Mouse (Mus musculus): ENCODE data around the gene Akap13.

Akap13 gene

DNA sequence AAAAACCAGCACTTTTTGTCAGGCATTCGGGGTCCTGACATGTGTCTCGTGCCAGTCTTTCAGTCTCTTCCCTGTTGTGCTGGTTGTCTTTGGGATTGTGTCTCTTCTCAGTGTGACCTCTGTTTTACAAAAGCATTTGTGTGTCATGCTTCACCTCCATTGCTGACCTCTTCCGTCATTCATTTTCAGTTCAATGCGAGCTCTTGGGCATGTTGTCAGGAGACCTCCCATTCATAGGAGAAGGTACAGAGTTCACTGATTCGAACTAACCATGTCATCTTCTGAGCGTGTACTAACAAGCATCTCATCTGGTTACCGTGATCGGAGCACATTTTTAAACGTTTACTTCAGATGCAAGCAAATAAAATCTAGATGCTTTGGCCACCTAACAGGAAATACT lies 224.3 kb downstream of the Akap13 start:
- no peak for DNase-seq (ENCODE audit: low spot score)

DNA sequence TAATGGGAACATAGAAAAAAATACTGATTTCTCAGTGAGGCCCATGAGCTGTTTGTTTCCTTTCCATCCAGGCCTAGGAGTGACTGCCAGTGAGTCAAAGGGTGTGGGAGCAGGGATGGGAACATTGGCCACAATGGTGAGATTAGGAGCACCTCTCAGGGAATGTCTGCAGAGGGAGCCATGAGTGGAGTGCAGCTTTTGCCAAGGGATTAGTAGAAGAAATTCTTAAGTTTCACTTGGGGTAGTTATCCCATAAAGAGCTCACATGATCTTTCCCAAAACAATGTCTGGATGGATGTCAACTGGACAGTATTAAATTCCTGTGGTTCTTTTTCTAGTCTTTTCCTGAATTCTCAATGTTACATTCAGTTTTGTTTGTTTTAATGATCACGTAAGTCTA lies 227.6 kb downstream of the Akap13 start:
- no peak for DNase-seq (ENCODE audit: low spot score)

- no peak for DNase-seq (ENCODE audit: low spot score)
Measured at GRCm38 (mm10) chr7:75683410-75683809, 228.1 kb downstream of the Akap13 start.

GRCm38 (mm10) chr7:75684976-75685375 lies 229.6 kb downstream of the Akap13 start:
- DNase-seq (ENCODE audit: low spot score) = no peak

GRCm38 (mm10) chr7:75686046-75686826 lies 230.9 kb downstream of the Akap13 start:
- no peak for DNase-seq (ENCODE audit: low spot score)

DNA sequence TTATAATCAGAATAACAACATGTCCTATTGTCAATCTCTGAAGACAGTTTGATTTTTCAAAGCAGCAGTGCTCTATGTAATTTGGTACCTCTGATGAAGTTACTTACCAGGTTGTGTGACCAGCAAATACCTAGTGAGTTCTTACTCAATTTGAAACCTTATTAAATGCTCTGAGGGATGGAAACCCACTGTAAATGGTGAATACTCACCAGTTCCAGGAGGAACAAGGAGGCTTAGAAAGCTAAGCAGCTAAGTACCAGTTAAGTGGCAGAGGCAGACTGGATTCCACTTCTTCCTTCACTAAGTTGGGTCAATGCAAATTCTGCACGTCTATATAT lies 231.5 kb downstream of the Akap13 start:
- no peak for DNase-seq (ENCODE audit: low spot score)

DNA sequence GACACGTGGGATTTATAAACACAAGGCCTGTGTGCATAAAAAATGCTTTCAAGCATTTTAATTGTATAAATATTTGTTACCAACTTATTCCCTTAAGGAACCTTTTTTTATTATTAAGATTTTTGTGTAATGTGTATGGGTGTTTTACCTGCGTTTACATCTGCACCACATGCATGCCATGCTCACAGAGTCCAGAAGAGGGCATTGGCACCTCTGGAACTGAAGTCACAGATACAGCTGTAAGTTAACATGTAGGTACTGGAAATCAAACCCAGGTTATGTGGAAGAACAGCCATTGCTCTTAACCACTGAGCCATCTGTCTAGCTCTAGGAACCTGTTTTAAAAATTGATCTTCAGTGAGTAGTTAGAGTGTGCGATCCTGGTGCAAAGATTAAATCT lies 232.8 kb downstream of the Akap13 start:
- DNase-seq (ENCODE audit: low spot score) = no peak

- no peak for DNase-seq (ENCODE audit: low spot score)
Measured at GRCm38 (mm10) chr7:75694777-75695176, 239.4 kb downstream of the Akap13 start.

DNA sequence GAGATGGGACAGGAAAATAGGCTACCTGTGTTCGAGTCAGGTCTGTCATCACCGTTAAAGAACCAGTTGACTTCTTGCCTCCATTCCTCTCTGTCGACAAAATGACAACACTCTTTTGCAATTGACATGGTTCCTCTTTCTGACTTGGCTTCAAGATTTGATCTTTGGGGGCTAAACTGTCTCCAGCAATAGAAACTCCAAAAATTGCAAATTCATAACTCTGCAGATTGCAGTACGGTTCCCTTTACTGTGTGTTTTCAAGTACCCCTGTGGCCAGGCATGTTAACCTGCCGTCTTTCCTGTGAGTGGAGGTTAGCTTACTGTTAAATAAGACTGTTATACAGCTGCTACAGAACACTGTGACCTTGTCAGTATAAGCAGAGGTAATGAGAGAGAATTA lies 244.5 kb downstream of the Akap13 start:
- no peak for DNase-seq (ENCODE audit: low spot score)

DNA sequence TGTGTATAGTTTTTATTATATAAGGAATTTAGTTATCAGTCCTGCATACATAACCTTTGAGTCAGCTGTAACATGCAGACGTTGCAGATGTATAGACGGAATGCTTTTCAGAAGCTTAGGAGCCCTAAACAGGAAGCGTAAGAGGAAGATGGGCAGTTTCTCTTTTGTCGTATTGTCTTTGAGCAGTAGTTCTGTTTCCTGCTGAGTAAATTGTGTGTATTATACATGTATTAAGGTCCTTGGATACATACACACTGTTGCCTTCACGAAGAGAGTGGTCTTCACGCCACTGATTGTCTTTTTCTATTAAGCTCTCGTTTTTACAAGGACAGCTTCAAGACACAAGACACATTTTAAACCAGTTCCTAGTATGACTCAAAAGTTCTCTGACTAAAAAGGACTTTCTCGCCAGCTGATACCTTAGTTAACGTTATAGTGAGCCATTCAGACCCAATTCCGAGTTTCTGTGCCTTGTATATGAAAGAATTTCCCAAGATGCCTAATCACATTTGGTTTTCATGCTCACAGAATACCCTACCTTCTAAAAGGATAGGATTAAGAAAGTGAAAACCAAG lies 245.5 kb downstream of the Akap13 start:
- DNase-seq (ENCODE audit: low spot score) = no peak

DNA sequence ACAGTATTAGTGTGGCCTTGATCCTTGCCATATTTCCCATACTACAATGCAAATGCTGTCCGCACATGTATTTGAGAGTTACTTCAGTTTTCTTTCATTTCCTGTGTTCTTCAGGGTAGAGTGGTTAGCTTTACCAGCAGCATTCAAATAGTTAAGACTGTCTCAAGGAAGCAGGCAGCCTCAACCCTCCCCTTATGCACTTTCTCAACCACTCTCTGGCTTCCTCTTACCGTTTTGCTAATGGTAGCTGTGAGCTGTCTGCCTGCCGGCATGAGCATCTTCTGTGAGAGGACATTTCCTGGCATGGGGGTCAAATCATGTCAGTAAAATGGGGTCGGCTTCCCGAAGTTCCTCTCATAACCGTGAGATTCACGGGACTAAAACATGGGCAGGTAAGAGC lies 246.4 kb downstream of the Akap13 start:
- no peak for DNase-seq (ENCODE audit: low spot score)

DNA sequence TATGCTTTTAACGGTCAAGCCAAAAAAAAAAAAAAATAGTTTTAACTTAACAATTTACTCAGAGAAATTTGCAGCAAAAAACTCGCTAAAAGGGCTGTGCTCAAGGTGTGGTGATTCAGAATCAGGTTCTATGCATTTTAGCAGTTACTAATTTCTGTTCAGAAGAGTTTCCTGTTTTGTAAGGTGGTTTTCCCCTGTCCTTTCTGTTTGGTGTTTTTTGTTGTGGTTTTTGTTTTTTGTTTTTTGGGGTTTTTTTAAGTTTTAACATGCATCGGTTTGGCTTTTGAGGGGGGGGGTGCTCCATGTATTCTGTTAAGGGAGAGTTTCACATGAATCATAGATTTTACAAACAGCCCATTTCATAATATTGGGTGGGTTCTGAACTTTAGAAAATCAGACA lies 247.0 kb downstream of the Akap13 start:
- DNase-seq (ENCODE audit: low spot score) = no peak

DNA sequence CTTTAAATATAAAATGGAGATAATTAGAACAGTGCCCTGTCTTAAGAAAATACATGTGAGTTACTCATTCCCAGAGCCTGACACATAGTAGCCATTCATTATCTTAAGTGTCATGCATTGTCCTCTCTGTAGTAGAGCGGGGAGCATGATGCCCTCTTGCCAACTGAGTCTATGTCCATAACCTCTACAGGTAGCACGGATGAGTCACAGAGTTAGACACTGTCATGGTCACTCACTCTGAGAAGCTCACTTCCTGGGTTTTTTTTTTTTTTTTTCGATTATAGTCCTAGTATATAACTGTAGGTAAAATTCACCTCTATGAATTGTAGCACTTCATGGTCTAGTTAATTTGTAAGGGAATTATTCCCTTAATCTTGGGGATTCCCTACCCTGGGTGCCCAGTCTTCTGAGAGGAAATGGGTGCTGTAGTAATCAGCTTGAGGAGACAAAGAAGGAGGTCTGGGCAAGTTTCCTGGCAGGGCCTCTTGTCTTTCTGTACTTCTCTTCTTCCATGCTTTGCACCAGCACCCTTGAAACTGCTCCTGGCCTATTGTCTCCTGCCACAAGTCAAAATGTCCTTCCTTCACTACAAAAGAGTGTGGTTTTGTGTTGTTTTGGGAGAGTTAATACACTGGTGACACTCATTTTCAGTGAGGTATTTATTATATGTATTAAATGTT lies 247.8 kb downstream of the Akap13 start:
- no peak for DNase-seq (ENCODE audit: low spot score)

GRCm38 (mm10) chr7:75704862-75705261 lies 249.5 kb downstream of the Akap13 start:
- no peak for DNase-seq (ENCODE audit: low spot score)

- DNase-seq (ENCODE audit: low spot score) = no peak
Measured at GRCm38 (mm10) chr7:75709936-75710335, 254.6 kb downstream of the Akap13 start.

DNA sequence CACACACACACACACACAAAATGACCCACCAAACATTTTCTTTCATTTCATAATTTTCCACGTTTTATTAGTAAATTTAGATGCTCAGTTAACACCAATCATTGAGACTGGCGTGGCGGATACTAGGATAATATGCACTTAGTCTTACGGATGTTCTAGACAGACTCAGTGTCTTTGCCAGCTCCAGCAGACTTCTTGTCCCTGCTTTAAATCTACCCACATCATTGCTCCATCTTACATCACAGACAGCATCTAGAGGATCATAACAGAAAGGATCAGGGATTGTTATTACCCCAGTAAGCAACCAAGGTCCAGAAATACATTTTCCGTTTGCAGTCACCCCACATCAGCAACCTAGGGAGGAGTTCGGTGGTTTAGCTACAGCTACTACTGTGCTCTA lies 255.6 kb downstream of the Akap13 start:
- DNase-seq (ENCODE audit: low spot score) = no peak

DNA sequence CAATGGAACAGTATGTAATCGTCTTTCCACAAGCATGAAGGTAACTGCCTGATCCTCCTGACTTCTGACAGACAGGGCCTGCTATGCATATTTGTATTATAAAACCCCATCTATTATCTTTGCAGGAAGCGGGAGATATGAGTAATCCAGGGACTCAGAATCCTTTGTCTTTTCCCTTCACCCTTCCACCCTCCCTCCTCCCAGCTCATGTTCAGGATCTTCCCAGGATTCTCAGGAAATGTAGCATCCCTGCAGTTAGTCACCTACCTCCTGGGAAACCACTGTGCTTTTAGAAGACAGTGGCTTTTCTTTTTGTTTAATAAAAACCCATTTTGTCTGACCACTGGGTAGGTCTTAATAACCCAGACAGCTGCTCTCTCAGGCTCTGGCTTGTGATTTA lies 256.1 kb downstream of the Akap13 start:
- DNase-seq (ENCODE audit: low spot score) = no peak

GRCm38 (mm10) chr7:75712808-75713207 lies 257.5 kb downstream of the Akap13 start:
- DNase-seq (ENCODE audit: low spot score) = no peak

DNA sequence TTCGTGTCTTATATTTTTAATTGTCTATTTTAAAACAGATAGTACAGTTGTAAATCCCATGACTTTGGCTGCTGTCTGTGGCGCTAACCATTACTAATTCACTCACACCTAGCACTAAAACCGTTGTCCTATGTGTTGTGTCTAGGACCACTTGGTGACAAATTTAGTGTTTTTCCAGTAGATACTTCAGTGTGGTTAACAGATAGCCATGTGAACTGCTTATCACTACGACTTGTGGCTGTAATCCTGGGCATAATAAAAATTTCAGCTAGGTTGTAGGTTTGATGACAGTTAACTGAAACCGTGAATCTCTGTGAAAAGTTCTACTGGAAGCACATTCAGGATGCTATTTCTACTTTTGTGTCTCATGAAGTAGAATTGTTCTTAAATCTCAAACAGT lies 258.6 kb downstream of the Akap13 start:
- no peak for DNase-seq (ENCODE audit: low spot score)

DNA sequence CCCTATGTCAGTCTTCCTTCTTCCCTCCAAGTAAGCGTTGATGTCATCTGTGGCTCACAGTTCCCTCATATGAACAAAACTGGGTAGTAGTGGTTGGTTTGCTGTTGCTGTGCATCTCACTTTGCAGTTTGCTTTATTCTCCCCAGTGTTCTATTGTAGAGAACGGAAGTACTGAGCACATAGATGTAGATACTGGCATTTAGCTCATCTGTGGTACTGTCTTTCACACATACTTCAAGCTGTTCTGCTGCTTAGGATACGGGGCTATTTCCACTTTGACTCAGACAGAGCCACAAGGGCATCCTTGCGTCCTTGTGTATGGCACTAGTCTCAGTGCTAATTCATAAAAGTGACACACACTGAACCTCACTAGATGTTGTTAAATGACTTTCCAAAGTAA lies 259.7 kb downstream of the Akap13 start:
- no peak for DNase-seq (ENCODE audit: low spot score)

DNA sequence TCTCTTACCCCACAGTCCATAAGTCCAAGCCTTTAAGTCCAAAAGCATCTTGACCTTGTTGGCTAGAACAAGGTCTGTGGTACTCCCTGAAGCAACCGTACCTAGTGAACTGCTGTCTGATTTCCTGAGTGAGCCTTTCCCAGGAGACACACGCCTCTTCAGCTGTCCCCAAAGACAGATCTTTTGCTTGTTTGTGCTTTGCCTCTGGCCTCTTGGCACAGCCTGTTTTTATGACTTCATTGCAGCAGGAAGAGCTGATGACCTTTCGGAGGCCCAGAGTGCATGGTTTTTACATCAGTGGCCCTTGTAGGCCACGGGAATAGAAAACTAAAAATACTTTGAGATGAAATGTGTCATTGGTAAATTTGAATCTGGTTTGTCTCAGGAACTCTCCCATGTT lies 260.6 kb downstream of the Akap13 start:
- no peak for DNase-seq (ENCODE audit: low spot score)

GRCm38 (mm10) chr7:75717349-75717748 lies 262.0 kb downstream of the Akap13 start:
- DNase-seq (ENCODE audit: low spot score) = no peak

DNA sequence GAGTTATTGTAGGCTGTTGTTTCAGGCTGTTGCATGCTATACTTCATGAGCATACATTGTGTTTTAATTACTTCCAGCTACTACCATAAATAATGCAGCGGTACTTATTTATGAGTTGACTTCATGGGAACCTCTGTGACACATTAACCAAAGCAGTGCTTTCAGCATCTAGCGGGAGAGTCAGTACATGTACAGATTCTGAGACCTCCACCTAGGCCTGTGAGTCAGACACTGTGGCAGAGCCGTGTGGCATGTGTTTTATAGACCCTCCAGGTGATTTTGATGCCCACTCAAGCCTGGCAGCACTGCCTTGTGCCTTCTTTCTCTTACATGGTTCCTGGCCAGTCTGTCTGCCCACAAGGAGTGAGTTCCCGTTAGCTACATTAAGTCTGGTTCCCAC lies 266.0 kb downstream of the Akap13 start:
- DNase-seq (ENCODE audit: low spot score) = no peak

DNA sequence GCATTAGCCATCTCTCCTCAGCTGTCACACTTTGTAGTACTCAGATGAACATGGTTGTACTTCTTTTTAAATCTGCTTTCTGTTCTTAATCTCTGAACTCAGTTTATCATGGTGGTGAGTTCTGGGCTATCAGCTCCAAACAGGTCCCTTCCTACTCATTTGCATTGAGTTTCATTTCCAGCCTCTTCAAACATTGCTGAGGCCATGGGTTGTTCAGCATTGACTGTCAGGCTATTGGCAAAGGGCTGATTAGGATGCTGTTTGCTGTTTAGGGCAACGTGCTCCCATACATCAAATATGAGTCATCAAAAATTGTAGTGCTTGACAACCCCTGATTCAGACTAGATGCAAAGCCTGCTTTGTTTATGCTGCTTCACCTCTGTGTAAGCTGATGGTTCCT lies 268.7 kb downstream of the Akap13 start:
- no peak for DNase-seq (ENCODE audit: low spot score)

All from urinary bladder, postnatal 25 days (tissue).